Mouse (Mus musculus) liver, adult 2 months (tissue): ENCODE measurements around the gene Gzma.

Experiments used
- CTCF ChIP-seq: fragments of 200-500 bp; IDR thresholded peaks from 2 replicates; pipeline ENCODE4 v1.5.1; 2011; ENCODE audit warnings: low read depth, low read length, control low read depth
- POLR2A ChIP-seq: fragments of 200-500 bp; IDR thresholded peaks from 2 replicates; pipeline ENCODE4 v1.6.1; 2011; ENCODE audit warnings: low read length, control low read depth; ENCODE audit not compliant: insufficient read depth; ENCODE audit errors: extremely low read depth

GRCm38 (mm10) chr13:113064542-113064941, 36.2 kb downstream of the Gzma start:
- TF ChIP-seq POLR2A (no peak), CTCF (no peak)
